Mouse (Mus musculus): ENCODE data around the gene Krt33b. TPM values are rescaled to one million over a fixed set of nuclear protein-coding genes. Genes with fewer than 3 reads are reported as not detected.

Gene Krt33b
- polyA plus RNA-seq, 1 experiment from 2014 or later = not detected

DNA sequence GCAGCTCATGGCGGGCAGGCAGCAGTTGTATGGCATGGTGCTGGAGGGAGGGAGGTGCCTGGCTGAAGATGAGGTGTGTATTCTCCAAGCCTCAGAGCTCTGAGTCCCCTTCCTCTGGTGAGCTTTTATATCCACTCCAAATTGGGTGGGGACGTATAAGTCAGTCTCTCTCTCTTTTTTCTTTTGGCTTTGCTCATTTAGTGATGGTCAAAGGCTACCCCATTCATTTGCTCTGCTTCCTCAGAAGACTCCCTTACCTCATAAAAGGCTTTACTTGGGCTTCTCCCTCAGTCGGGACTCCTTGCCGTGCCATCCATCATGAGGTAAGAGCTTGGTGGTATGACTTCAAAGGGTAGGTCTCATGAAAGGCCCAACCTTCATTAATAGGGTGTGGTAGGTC lies 13.6 kb downstream of the Krt33b start, which contains the start of gene Krt33a:
Krt33a (minus strand) TSS at position 101 of the 400 bp plus-strand sequence.
- no peaks in the 10 kb centered on the region for H3K9me3 ChIP-seq
- 75% methylated on average over 4 of the region's 4 CpGs for WGBS
- no peak within 1 kb of the TSS for H3K27ac ChIP-seq
- no peaks in the 10 kb centered on the region for H3K36me3 ChIP-seq
- DNase-seq (ENCODE audit: low spot score) = peak; percentile 53
- no peaks in the 10 kb centered on the region for H3K4me1 ChIP-seq
- H3K4me3 ChIP-seq = no peak within 1 kb of the TSS
- no peaks in the 10 kb centered on the region for H3K27me3 ChIP-seq (ENCODE audit: insufficient read depth, poor library complexity, severe bottlenecking)

DNA sequence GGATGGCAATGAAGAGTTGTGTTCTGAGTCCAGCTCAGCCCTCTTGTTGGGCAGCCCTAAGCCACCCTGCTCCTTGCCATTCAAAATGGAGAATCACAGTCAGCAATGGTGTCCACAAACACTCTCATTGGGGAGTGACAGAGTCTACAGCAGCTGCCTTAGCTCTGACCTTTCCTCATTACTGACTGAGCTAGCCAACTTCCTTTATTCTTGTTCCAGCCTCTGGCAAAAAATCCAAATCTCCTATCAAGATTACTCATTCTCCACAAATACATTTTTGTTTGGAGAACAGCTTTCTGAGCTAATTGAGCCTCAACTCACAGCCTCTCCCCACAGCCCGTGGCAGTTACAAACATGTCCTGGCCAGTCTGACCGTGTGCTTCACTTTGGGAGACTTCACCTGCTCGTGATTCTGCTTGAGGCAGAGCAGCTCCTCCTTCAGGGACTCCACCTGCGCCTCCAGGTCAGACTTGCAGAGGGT lies 15.9 kb downstream of the Krt33b start:
- H3K4me3 ChIP-seq = no peak overlapping the region
- WGBS = 82% methylated on average over 4 of the region's 4 CpGs
- H3K27ac ChIP-seq = no peak overlapping the region
- H3K9me3 ChIP-seq = no peaks in the 10 kb centered on the region
- no peaks in the 10 kb centered on the region for H3K36me3 ChIP-seq
- H3K4me1 ChIP-seq = no peaks in the 10 kb centered on the region
- no peaks in the 10 kb centered on the region for H3K27me3 ChIP-seq (ENCODE audit: insufficient read depth, poor library complexity, severe bottlenecking)
- peak; percentile 60 for DNase-seq (ENCODE audit: low spot score)

DNA sequence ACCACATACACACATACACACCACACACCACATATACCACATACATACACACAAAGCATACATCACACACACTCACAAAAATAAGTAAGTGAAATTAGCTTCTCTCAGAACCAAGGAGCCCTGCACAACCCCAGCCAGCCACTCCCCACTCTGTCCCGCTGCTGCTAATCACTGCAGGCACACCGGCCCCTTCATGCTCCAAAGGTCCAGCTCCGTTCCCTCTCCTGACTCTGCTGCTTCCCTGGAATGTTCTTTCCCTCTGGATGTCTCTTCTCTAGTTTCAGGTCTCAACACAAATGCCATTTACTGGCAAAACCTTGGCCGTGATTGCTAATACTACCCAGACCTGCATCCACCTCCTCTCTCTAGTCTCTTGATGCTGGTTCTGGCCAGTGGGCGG lies 19.0 kb downstream of the Krt33b start:
- WGBS = 77% methylated on average over 5 of the region's 5 CpGs
- H3K27me3 ChIP-seq (ENCODE audit: insufficient read depth, poor library complexity, severe bottlenecking) = no peaks in the 10 kb centered on the region
- peak; percentile 67 for DNase-seq (ENCODE audit: low spot score)
- no peaks in the 10 kb centered on the region for H3K4me1 ChIP-seq
- H3K36me3 ChIP-seq = no peaks in the 10 kb centered on the region
- H3K9me3 ChIP-seq = no peaks in the 10 kb centered on the region
- no peak overlapping the region for H3K27ac ChIP-seq
- H3K4me3 ChIP-seq = no peak overlapping the region

DNA sequence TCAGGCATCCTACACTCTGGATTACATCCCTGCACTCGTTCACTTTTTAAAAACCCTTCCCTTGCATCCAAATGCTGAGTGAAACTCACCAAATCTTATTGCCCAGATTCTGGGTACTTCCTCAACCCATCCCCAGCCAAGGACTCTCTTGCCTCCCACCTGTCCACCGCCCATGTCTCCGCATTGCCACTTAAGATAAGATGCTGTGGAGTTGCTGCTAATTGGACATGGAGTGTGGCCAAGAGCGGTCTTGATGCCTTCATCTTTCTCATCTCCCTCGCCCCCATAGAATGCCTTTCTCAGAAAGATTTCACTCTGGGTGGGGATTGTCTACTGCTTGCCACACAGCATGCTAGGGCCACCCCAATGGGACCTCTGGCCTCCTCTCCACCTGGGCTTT lies 21.3 kb downstream of the Krt33b start:
- H3K27ac ChIP-seq = no peak overlapping the region
- DNase-seq (ENCODE audit: low spot score) = no peak
- 67% methylated on average over 5 of the region's 5 CpGs for WGBS
- H3K4me1 ChIP-seq = no peaks in the 10 kb centered on the region
- no peaks in the 10 kb centered on the region for H3K27me3 ChIP-seq (ENCODE audit: insufficient read depth, poor library complexity, severe bottlenecking)
- no peak overlapping the region for H3K4me3 ChIP-seq
- no peaks in the 10 kb centered on the region for H3K36me3 ChIP-seq
- no peaks in the 10 kb centered on the region for H3K9me3 ChIP-seq

DNA sequence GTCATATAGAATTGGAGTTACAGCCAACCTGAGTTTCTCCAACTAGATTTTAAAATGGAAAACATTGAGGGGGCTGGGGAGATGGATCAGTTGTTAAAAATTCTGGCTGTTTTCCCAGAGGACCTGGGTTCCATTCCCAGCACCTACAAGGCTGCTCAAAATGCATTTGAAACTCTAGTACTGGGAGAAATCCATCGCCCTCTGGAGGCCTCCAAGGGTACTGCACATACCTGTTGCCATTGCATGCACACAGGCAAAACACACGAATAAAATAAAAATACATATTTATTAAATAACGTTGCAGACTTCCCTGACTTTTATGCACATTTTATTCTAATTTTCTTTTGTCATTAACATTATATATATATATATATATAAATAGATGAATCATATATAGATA lies 23.0 kb downstream of the Krt33b start:
- DNase-seq (ENCODE audit: low spot score) = no peak
- Histone ChIP-seq H3K27me3 (ENCODE audit: insufficient read depth, poor library complexity, severe bottlenecking) (no peaks in the 10 kb centered on the region), H3K27ac (no peak overlapping the region), H3K9me3 (no peaks in the 10 kb centered on the region), H3K36me3 (no peaks in the 10 kb centered on the region), H3K4me1 (no peaks in the 10 kb centered on the region), H3K4me3 (no peak overlapping the region)
- WGBS = 49% methylated on average over 3 of the region's 3 CpGs

DNA sequence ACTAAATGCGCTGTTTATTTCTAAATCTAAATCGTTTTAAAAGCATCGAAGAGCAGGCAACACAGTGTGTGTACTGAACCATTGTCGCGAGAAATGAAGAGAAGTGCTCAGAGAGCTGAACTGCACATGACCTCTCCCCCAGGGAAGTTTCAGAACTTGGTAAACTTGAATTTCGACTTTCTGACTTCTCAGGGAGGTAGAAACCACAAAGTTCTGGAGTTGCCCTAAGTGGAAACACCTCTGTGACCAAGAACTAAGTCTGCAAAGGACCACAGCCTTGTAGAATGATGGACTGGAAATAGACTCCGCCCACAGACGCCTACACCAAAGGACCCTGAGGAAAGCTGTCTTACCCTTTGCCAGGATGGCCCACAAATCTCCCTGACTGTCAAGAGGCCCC lies 23.8 kb downstream of the Krt33b start:
- WGBS = 84% methylated on average over 8 of the region's 8 CpGs
- Histone ChIP-seq H3K4me3 (no peak overlapping the region), H3K27me3 (ENCODE audit: insufficient read depth, poor library complexity, severe bottlenecking) (no peaks in the 10 kb centered on the region), H3K4me1 (no peaks in the 10 kb centered on the region), H3K36me3 (no peaks in the 10 kb centered on the region), H3K9me3 (no peaks in the 10 kb centered on the region), H3K27ac (no peak overlapping the region)
- DNase-seq (ENCODE audit: low spot score) = no peak

DNA sequence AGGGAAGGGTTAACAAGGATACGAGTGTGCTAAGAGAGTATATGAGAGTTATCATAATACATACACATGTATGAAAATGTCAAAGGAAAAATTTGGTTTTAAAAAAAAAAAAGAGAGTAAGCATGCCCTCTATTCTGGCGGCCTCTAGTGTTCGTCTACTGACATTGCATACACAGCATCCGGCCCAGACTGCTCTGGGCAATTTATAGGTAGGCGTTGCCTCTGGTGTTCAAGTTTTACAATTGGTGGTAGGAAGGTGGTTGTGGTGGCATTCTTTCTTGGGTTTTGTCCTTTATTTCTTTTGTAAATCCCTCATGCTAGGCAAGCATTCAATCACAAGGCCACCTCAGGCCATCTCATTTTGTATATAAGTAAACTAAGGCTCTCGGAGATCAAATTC lies 24.8 kb downstream of the Krt33b start:
- no peaks in the 10 kb centered on the region for H3K4me1 ChIP-seq
- H3K27ac ChIP-seq = no peak overlapping the region
- H3K36me3 ChIP-seq = no peaks in the 10 kb centered on the region
- WGBS = 26% methylated on average over 6 of the region's 6 CpGs
- no peaks in the 10 kb centered on the region for H3K27me3 ChIP-seq (ENCODE audit: insufficient read depth, poor library complexity, severe bottlenecking)
- no peak for DNase-seq (ENCODE audit: low spot score)
- H3K9me3 ChIP-seq = no peaks in the 10 kb centered on the region
- H3K4me3 ChIP-seq = no peak overlapping the region

DNA sequence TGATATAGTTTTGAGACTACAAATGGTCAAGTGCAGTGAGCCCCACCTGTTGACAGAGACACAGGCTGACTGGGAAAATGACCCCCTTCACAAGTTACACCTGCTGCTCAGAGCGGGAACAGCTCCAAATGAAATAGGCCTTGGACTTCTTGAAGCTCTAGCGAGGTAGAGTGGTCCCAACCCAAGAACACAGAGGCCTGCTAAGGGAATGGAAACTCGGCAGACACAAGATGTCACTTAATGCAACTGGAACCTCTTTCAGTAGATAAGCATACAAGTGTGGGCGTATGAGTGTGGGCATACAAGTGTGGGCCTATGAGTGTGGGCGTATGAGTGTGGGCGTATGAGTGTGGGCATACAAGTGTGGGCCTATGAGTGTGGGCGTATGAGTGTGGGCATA lies 30.6 kb downstream of the Krt33b start:
- Histone ChIP-seq H3K4me1 (no peaks in the 10 kb centered on the region), H3K27me3 (ENCODE audit: insufficient read depth, poor library complexity, severe bottlenecking) (peaks cover 20% of the 10 kb centered on the region), H3K27ac (no peak overlapping the region), H3K36me3 (no peaks in the 10 kb centered on the region), H3K4me3 (no peak overlapping the region), H3K9me3 (no peaks in the 10 kb centered on the region)
- DNase-seq (ENCODE audit: low spot score) = peak; percentile 58
- 81% methylated on average over 7 of the region's 7 CpGs for WGBS

DNA sequence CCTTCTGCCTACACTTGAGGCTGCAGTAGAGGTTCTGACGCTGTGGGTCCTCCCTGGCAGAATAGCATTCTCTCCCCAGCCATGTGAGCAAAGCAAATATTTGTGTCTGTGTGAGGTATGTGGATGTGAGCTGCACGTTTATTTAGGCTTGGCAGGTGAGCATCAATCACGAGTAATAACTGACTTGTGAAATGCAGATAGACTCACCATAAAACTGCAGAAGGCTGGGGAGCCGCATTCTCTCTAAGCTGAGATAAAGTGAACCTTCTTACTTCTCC lies 35.3 kb downstream of the Krt33b start:
- 60% methylated on average over 4 of the region's 4 CpGs for WGBS
- no peak for DNase-seq (ENCODE audit: low spot score)
- no peak overlapping the region for H3K27ac ChIP-seq
- no peaks in the 10 kb centered on the region for H3K9me3 ChIP-seq
- no peaks in the 10 kb centered on the region for H3K36me3 ChIP-seq
- H3K4me1 ChIP-seq = peaks cover 7% of the 10 kb centered on the region
- no peak overlapping the region for H3K4me3 ChIP-seq
- peaks cover 39% of the 10 kb centered on the region for H3K27me3 ChIP-seq (ENCODE audit: insufficient read depth, poor library complexity, severe bottlenecking)

DNA sequence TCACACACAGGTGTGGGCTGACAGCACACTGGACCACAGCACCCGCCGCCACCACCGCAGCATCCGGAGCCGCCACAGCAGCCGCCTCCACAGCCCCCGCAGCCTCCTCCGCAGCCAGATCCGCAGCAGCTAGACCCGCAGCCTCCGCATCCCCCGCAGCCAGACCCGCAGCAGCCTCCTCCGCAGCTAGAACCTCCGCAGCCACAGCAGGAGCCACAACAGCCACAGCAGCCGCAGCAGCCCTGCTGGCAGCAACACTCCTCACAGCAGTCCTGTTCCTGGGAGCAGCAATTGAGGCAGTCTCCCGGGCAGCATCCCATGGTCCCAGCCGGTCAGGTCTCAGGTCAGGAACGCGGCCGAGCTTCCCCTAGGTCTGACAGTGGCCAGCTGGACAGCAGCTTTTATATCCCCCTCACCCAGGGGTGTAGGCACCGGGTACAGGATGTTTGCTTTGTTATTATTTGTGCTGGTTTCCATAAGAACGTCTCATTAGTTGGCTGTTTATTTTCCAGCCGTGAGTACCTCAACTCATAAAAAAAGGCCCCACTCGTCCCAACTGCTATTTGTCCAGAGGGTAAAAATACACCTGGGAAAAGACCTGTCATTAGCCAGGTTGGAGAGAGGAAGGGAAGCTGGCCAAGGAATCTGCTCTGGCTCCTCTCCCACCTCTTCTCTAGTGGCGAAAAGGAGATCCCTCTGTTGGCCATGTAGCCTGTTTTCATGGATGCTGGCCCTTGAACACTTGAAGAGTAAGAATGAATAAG lies 35.9 kb downstream of the Krt33b start, which contains the start of gene Krtap17-1:
Krtap17-1 (minus strand) TSS at position 375 of the 764 bp plus-strand sequence.
- Histone ChIP-seq H3K27ac (no peak within 1 kb of the TSS), H3K27me3 (ENCODE audit: insufficient read depth, poor library complexity, severe bottlenecking) (peaks cover 39% of the 10 kb centered on the region), H3K4me3 (peak within 1 kb of the TSS; percentile 36), H3K36me3 (no peaks in the 10 kb centered on the region), H3K4me1 (peaks cover 7% of the 10 kb centered on the region), H3K9me3 (no peaks in the 10 kb centered on the region)
- peak; percentile 73 for DNase-seq (ENCODE audit: low spot score)
- WGBS = 25% methylated on average over 26 of the region's 26 CpGs

DNA sequence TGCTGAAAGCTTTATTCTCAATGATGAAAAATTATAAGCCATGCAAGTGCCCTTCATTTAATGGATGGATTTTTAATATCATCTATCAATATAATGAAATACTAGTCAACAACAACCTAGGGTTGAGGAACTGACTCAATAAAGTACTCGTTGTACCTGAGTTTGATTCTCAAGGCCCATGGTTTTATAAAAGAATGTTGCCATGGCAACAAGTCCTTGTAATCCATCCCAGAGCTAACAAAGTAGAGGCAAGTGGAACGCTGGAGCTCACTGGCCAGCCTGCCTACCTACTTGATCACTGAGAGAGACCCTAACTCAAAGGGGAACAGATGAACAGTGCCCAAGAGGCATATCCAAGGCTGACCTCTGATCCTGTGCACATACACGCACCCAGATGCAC lies 39.1 kb downstream of the Krt33b start:
- Histone ChIP-seq H3K27ac (no peak overlapping the region), H3K4me1 (peaks cover 7% of the 10 kb centered on the region), H3K9me3 (no peaks in the 10 kb centered on the region), H3K36me3 (no peaks in the 10 kb centered on the region), H3K27me3 (ENCODE audit: insufficient read depth, poor library complexity, severe bottlenecking) (peaks cover 41% of the 10 kb centered on the region), H3K4me3 (no peak overlapping the region)
- WGBS = 78% methylated on average over 3 of the region's 3 CpGs
- DNase-seq (ENCODE audit: low spot score) = no peak

DNA sequence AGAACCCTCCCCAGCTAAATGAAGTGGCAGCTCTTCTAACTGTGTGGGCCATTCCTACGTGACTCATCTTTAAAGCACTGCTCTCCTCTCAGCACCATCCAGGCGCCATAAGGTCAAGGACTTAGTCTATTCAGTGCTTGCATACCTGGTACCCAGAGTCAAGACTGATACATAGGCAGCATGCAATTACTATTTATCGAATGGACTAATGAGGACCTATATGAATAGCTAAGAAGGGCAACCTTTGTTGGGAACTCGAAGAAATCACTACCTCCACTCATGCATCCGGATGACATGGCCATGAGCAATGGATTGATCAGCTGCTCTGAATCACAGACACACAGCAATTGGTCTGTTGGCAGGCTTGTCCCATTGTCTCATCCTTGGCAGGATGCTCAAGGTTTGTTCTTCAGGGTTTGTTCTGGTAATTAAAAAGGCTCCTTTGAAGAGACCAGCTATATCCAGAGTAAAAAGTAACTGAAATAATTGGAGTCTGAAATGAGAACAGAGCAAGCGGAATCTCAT lies 39.7 kb downstream of the Krt33b start:
- Histone ChIP-seq H3K4me3 (no peak overlapping the region), H3K9me3 (no peaks in the 10 kb centered on the region), H3K27me3 (ENCODE audit: insufficient read depth, poor library complexity, severe bottlenecking) (peaks cover 40% of the 10 kb centered on the region), H3K36me3 (no peaks in the 10 kb centered on the region), H3K4me1 (peaks cover 7% of the 10 kb centered on the region), H3K27ac (no peak overlapping the region)
- 70% methylated on average over 6 of the region's 6 CpGs for WGBS
- DNase-seq (ENCODE audit: low spot score) = peak; percentile 64

DNA sequence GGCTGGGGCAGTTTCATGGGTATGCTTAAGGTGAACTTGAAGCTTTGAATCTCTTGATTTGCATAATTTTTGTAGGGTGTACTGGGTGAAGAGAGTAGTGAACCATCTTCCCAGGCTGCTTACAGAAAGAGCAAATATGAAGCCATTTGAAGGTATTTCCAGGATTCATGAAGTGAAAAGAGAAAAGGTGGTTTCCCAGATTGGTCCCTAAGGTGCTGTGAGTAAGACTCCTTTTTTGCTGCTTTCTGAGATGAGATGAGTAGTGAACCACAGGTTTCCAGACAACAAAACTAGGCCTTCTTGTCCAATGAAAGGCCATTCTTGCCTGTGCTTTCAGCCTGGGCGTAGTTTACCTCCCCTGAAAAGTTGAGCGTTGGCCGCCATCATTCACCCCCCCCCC lies 41.1 kb downstream of the Krt33b start:
- DNase-seq (ENCODE audit: low spot score) = peak; percentile 57
- Histone ChIP-seq H3K4me1 (peaks cover 2% of the 10 kb centered on the region), H3K27ac (no peak overlapping the region), H3K4me3 (no peak overlapping the region), H3K36me3 (no peaks in the 10 kb centered on the region), H3K9me3 (no peaks in the 10 kb centered on the region), H3K27me3 (ENCODE audit: insufficient read depth, poor library complexity, severe bottlenecking) (peaks cover 26% of the 10 kb centered on the region)
- 86% methylated on average over 3 of the region's 3 CpGs for WGBS

Data from heart, embryonic 10.5 days (tissue).